Mouse (Mus musculus): ENCODE data around the gene Clec2i. TPM values are rescaled to one million over a fixed set of nuclear protein-coding genes. Genes with fewer than 3 reads are reported as not detected.

The Clec2i gene
- polyA plus RNA-seq, 1 experiment, result 0.50 TPM

DNA sequence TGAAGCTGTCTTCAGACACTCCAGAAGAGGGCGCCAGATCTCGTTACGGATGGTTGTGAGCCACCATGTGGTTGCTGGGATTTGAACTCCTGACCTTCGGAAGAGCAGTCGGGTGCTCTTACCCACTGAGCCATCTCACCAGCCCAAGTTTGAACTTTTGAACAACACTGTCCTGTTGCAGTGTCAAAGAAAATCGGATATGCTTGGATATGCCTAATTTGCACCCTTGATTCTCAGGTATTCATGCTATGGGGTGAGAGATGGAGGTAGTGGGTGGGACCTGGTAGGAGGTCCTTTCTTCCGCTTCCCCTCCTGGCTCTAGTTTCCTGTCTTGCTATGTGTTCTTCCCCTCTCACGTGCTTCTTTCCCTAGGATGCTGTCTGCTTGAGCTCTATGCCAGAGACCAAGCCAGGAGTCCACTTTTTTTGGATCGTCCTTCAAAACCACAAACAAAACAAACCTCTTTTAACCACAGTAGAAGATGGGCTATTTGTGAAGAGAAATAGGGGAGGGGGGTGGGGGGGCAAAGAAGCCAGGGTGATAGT lies 41.3 kb upstream of the Clec2i start:
- TF ChIP-seq CTCF (conservative IDR thresholded peaks at IDR 0.05; ENCODE audit: insufficient read depth, insufficient read length, low read depth, low read length) (no peak), POLR2A (IDR thresholded peaks at IDR 0.05; ENCODE audit: low read depth, low read length) (no peak)
- no peaks in the 10 kb centered on the region for H3K27me3 ChIP-seq (replicated peaks; ENCODE audit: control insufficient read depth, insufficient read depth, low read length)
- no peaks in the 10 kb centered on the region; the same call in 1 of the 2 replicates for H3K4me1 ChIP-seq (ENCODE audit: control insufficient read depth, insufficient read depth, low read length)
- no peak overlapping the region for H3K4me3 ChIP-seq (ENCODE audit: insufficient read depth, low read depth, low read length)
- DNase-seq, result no peak
- H3K27ac ChIP-seq (ENCODE audit: insufficient read depth, low read depth, low read length), result no peak overlapping the region
- 65% methylated on average over 9 of the region's 9 CpGs for WGBS
- H3K36me3 ChIP-seq (ENCODE audit: control insufficient read depth, insufficient read depth, low read length), result no peaks in the 10 kb centered on the region

DNA sequence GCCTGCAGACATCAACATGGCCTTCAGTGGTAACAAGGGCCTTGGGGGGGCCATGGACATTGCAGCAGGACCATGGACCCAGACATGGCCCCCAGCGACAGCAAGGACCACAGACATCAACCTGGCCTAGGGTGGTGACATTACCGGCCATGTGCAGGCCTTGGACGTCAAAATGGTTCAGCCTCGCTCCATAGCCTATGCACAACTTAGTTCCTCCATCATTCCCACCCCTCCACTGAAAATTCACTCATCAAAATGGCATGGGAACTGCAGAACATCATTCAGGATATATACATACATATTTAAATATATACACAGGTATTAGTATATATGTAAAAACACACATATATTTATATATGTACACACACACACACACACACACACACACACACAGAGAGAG lies 40.0 kb upstream of the Clec2i start:
- DNase-seq, result no peak
- Histone ChIP-seq H3K36me3 (ENCODE audit: control insufficient read depth, insufficient read depth, low read length) (no peaks in the 10 kb centered on the region), H3K27me3 (replicated peaks; ENCODE audit: control insufficient read depth, insufficient read depth, low read length) (no peaks in the 10 kb centered on the region), H3K4me1 (ENCODE audit: control insufficient read depth, insufficient read depth, low read length) (no peaks in the 10 kb centered on the region; the same call in 1 of the 2 replicates), H3K4me3 (ENCODE audit: insufficient read depth, low read depth, low read length) (no peak overlapping the region), H3K27ac (ENCODE audit: insufficient read depth, low read depth, low read length) (no peak overlapping the region)
- no peak for TF ChIP-seq POLR2A (IDR thresholded peaks at IDR 0.05; ENCODE audit: low read depth, low read length)
- TF ChIP-seq CTCF (conservative IDR thresholded peaks at IDR 0.05; ENCODE audit: insufficient read depth, insufficient read length, low read depth, low read length), result no peak
- 100% methylated on average over 4 of the region's 4 CpGs for WGBS

DNA sequence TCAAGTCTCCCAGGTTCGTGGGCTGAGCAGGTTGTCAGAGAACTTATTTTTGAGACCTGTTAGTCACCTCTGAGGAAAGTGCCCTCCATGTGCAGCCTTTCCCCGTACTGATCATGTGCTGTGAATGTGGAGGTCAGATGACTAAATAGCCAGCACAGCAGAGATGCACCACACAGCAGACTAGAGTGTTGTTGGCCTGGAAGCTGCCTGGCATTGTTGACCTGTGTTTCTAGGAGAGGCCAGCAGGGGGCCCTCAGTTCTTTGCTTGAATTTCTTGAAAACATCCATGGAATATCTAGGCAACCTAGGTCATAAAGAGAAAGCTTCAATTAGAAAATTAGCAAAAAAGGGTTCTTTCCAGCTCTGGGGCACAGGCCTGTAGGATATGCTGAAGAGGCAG lies 37.5 kb upstream of the Clec2i start:
- H3K27me3 ChIP-seq (replicated peaks; ENCODE audit: control insufficient read depth, insufficient read depth, low read length), result no peaks in the 10 kb centered on the region
- 39% methylated on average over 2 of the region's 2 CpGs for WGBS
- H3K36me3 ChIP-seq (ENCODE audit: control insufficient read depth, insufficient read depth, low read length), result no peaks in the 10 kb centered on the region
- H3K27ac ChIP-seq (ENCODE audit: insufficient read depth, low read depth, low read length), result no peak overlapping the region
- peak; percentile 67 for DNase-seq
- H3K4me3 ChIP-seq (ENCODE audit: insufficient read depth, low read depth, low read length), result no peak overlapping the region
- TF ChIP-seq POLR2A (IDR thresholded peaks at IDR 0.05; ENCODE audit: low read depth, low read length) (no peak), CTCF (conservative IDR thresholded peaks at IDR 0.05; ENCODE audit: insufficient read depth, insufficient read length, low read depth, low read length) (peak; percentile 63)
- H3K4me1 ChIP-seq (ENCODE audit: control insufficient read depth, insufficient read depth, low read length), result no peaks in the 10 kb centered on the region

DNA sequence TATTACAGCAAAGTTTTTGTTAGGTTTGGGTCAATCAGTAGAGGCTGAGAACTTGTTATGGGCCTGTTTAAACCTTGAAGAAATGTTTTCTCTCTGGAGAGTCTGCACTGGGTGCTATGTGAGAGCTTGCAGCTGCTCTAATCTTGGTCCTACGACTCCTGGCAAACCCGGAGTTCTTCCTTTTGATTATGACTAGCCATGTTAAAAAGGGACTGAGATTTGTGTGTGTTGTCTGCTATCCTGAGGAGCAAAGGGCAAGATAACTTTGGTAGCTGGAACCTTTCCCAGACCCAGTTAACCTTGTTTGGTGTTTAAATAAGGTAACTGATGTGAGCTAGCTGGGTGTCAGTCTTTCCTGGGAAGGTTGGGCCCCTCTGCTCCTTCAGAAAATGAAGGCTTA lies 36.7 kb upstream of the Clec2i start:
- DNase-seq, result peak; percentile 83
- WGBS, result 25% methylated on average over 2 of the region's 2 CpGs
- no peaks in the 10 kb centered on the region for H3K36me3 ChIP-seq (ENCODE audit: control insufficient read depth, insufficient read depth, low read length)
- H3K27me3 ChIP-seq (replicated peaks; ENCODE audit: control insufficient read depth, insufficient read depth, low read length), result no peaks in the 10 kb centered on the region
- H3K4me3 ChIP-seq (ENCODE audit: insufficient read depth, low read depth, low read length), result no peak overlapping the region
- H3K27ac ChIP-seq (ENCODE audit: insufficient read depth, low read depth, low read length), result no peak overlapping the region
- peaks cover 3% of the 10 kb centered on the region; the same call in 1 of the 2 replicates for H3K4me1 ChIP-seq (ENCODE audit: control insufficient read depth, insufficient read depth, low read length)
- TF ChIP-seq CTCF (conservative IDR thresholded peaks at IDR 0.05; ENCODE audit: insufficient read depth, insufficient read length, low read depth, low read length) (no peak), POLR2A (IDR thresholded peaks at IDR 0.05; ENCODE audit: low read depth, low read length) (no peak)

DNA sequence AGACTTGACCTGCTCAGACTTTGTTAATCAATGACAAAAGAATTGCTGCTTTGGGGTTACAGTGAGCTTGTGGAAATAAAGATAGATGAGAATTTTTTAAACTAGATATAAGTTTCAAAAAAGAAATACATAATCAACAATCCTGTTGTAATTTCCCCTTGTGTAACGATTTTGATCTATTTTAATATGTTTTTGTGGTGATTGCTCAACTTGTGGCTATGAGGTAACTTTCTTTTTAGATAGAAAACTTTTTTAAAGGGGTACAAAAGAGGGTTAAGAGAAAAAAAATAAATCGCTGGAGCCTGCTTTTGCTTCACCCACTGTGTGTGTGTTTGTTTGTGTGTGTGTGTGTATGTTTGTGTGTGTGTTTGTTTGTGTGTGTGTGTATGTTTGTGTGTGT lies 36.2 kb upstream of the Clec2i start:
- Histone ChIP-seq H3K27ac (ENCODE audit: insufficient read depth, low read depth, low read length) (no peak overlapping the region), H3K36me3 (ENCODE audit: control insufficient read depth, insufficient read depth, low read length) (no peaks in the 10 kb centered on the region), H3K4me3 (ENCODE audit: insufficient read depth, low read depth, low read length) (no peak overlapping the region), H3K27me3 (replicated peaks; ENCODE audit: control insufficient read depth, insufficient read depth, low read length) (no peaks in the 10 kb centered on the region), H3K4me1 (ENCODE audit: control insufficient read depth, insufficient read depth, low read length) (peaks cover 5% of the 10 kb centered on the region; the same call in 1 of the 2 replicates)
- DNase-seq, result no peak
- TF ChIP-seq CTCF (conservative IDR thresholded peaks at IDR 0.05; ENCODE audit: insufficient read depth, insufficient read length, low read depth, low read length) (no peak), POLR2A (IDR thresholded peaks at IDR 0.05; ENCODE audit: low read depth, low read length) (no peak)
- WGBS, result 67% methylated on average over 2 of the region's 2 CpGs

DNA sequence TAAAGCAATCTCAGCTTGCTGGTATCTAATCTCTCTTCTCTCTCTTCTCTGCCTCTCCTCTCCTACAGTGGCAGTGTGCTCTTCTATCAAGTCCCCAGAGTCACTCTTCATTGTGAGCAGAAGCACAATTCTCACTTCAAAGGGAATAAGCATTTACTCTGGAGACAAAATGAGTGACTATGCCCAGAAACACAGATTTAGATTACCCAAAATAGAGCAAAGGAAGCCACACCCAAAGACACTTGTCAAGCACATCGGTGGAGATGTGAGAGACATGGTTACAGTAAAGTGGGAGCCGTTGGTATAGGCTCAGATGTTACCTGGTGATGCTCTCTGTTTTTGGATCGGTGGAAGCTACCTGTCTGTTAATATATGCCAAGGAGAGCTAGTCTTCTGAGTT lies 34.6 kb upstream of the Clec2i start:
- Histone ChIP-seq H3K36me3 (ENCODE audit: control insufficient read depth, insufficient read depth, low read length) (no peaks in the 10 kb centered on the region), H3K4me3 (ENCODE audit: insufficient read depth, low read depth, low read length) (no peak overlapping the region), H3K27ac (ENCODE audit: insufficient read depth, low read depth, low read length) (no peak overlapping the region), H3K27me3 (replicated peaks; ENCODE audit: control insufficient read depth, insufficient read depth, low read length) (no peaks in the 10 kb centered on the region), H3K4me1 (ENCODE audit: control insufficient read depth, insufficient read depth, low read length) (peaks cover 5% of the 10 kb centered on the region; the same call in 1 of the 2 replicates)
- no peak for DNase-seq
- 73% methylated on average over 3 of the region's 3 CpGs for WGBS
- TF ChIP-seq CTCF (conservative IDR thresholded peaks at IDR 0.05; ENCODE audit: insufficient read depth, insufficient read length, low read depth, low read length) (no peak), POLR2A (IDR thresholded peaks at IDR 0.05; ENCODE audit: low read depth, low read length) (no peak)

DNA sequence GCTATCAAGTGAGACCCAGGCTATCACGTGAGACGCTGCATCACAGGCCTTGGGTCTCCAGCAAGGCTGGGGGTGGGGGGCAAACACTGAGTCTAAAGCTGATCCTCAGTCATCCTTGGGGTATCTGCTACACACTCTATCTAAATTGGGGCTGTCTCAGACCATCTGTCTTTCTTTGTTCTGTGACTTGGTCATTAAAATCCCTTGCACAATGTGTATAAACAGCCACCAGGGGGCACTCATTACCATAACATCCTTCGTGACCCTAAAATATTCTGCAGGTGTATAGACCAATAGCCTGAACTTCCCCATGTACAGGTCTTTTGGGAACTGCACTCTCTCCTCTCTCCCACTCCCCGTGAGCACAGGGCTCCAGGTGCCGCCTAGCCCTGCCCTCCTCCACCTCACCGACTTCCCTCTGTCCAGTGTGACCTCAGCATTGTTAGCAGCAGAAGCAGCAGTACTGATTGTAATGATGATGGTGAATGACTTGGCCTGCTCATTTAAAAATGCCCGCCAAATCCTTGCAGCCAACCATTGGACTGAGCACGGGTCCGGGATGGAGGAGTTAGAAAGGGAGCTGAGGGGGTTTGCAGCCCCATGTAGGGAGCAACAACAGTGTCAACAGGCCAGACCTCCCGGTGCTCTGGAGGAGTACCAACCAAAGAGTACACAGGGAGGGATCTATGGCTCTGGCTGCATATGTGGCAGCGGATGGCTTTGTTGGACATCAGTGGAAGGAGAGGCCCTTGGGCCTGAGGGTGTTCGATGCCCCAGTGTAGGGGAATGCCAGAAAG lies 33.2 kb upstream of the Clec2i start:
- H3K27ac ChIP-seq (ENCODE audit: insufficient read depth, low read depth, low read length), result no peak overlapping the region
- WGBS, result 56% methylated on average over 12 of the region's 12 CpGs
- peak; percentile 82 for DNase-seq
- peaks cover 5% of the 10 kb centered on the region; the same call in 1 of the 2 replicates for H3K4me1 ChIP-seq (ENCODE audit: control insufficient read depth, insufficient read depth, low read length)
- H3K36me3 ChIP-seq (ENCODE audit: control insufficient read depth, insufficient read depth, low read length), result no peaks in the 10 kb centered on the region
- H3K27me3 ChIP-seq (replicated peaks; ENCODE audit: control insufficient read depth, insufficient read depth, low read length), result no peaks in the 10 kb centered on the region
- no peak overlapping the region for H3K4me3 ChIP-seq (ENCODE audit: insufficient read depth, low read depth, low read length)
- peak; percentile 30 for TF ChIP-seq CTCF (conservative IDR thresholded peaks at IDR 0.05; ENCODE audit: insufficient read depth, insufficient read length, low read depth, low read length)
- TF ChIP-seq POLR2A (IDR thresholded peaks at IDR 0.05; ENCODE audit: low read depth, low read length), result no peak
